Mouse (Mus musculus): ENCODE results near the gene Akap6. TPM values are rescaled to one million over a fixed set of nuclear protein-coding genes. Genes with fewer than 3 reads are reported as not detected.
A peak's percentile ranks its signal among the peaks of the same experiment; 100 is the strongest.

Gene Akap6
- total and polyA plus RNA-seq, 2 experiments from 2014 or later: 21.3 to 77.3 TPM

GRCm38 (mm10) chr12:52850332-52851036 lies 151.3 kb downstream of the Akap6 start:
- H3K4me3 ChIP-seq (ENCODE audit: low read length): no peak overlapping the region
- peak; percentile 52 for DNase-seq (ENCODE audit: low spot score)
- no peak for ATAC-seq
- peaks cover 18% of the 10 kb centered on the region for H3K4me1 ChIP-seq (ENCODE audit: insufficient read depth, low read length)
- no peaks in the 10 kb centered on the region for H3K27me3 ChIP-seq (ENCODE audit: insufficient read depth, low read length)
- H3K9me3 ChIP-seq (ENCODE audit: low read length): no peaks in the 10 kb centered on the region
- H3K27ac ChIP-seq: peak overlapping the region; percentile 56; the same call in 1 of the 2 replicates
- no peak overlapping the region for H3K9ac ChIP-seq (replicated peaks; ENCODE audit: low read length)
- WGBS: 34% methylated on average over 7 of the region's 7 CpGs
- peak; percentile 51 for TF ChIP-seq CTCF (IDR thresholded peaks at IDR 0.05; ENCODE audit: low read depth)
- no peaks in the 10 kb centered on the region for H3K36me3 ChIP-seq (ENCODE audit: insufficient read depth, low read length)
- H3K4me2 ChIP-seq (ENCODE audit: low read depth, low read length): no peak overlapping the region

- Histone ChIP-seq H3K4me1 (ENCODE audit: insufficient read depth, low read length) (peaks cover 18% of the 10 kb centered on the region), H3K9ac (replicated peaks; ENCODE audit: low read length) (no peak overlapping the region), H3K9me3 (ENCODE audit: low read length) (no peaks in the 10 kb centered on the region), H3K36me3 (ENCODE audit: insufficient read depth, low read length) (no peaks in the 10 kb centered on the region), H3K4me3 (ENCODE audit: low read length) (no peak overlapping the region), H3K4me2 (ENCODE audit: low read depth, low read length) (no peak overlapping the region), H3K27ac (peak overlapping the region; percentile 56; the same call in 1 of the 2 replicates), H3K27me3 (ENCODE audit: insufficient read depth, low read length) (no peaks in the 10 kb centered on the region)
- ATAC-seq (no peak), DNase-seq (ENCODE audit: low spot score) (no peak)
- TF ChIP-seq CTCF (IDR thresholded peaks at IDR 0.05; ENCODE audit: low read depth): no peak
- 58% methylated on average over 5 of the region's 5 CpGs for WGBS
These were observed 152.0 kb downstream of the Akap6 start for GRCm38 (mm10) chr12:52851221-52851620.

- ATAC-seq (no peak), DNase-seq (ENCODE audit: low spot score) (no peak)
- peak overlapping the region; percentile 20; the same call in 1 of the 2 replicates for H3K27ac ChIP-seq
- H3K27me3 ChIP-seq (ENCODE audit: insufficient read depth, low read length): no peaks in the 10 kb centered on the region
- no peak overlapping the region for H3K4me3 ChIP-seq (ENCODE audit: low read length)
- H3K4me1 ChIP-seq (ENCODE audit: insufficient read depth, low read length): peaks cover 11% of the 10 kb centered on the region; the same call in 1 of the 2 replicates
- no peaks in the 10 kb centered on the region for H3K36me3 ChIP-seq (ENCODE audit: insufficient read depth, low read length)
- TF ChIP-seq CTCF (IDR thresholded peaks at IDR 0.05; ENCODE audit: low read depth): no peak
- no peaks in the 10 kb centered on the region for H3K9me3 ChIP-seq (ENCODE audit: low read length)
- 65% methylated on average over 7 of the region's 7 CpGs for WGBS
- H3K4me2 ChIP-seq (ENCODE audit: low read depth, low read length): no peak overlapping the region
- H3K9ac ChIP-seq (replicated peaks; ENCODE audit: low read length): no peak overlapping the region
These were observed 155.1 kb downstream of the Akap6 start for GRCm38 (mm10) chr12:52854236-52854679.

GRCm38 (mm10) chr12:52856104-52856503 lies 156.9 kb downstream of the Akap6 start:
- Histone ChIP-seq H3K9me3 (ENCODE audit: low read length) (no peaks in the 10 kb centered on the region), H3K4me2 (ENCODE audit: low read depth, low read length) (no peak overlapping the region), H3K9ac (replicated peaks; ENCODE audit: low read length) (no peak overlapping the region), H3K4me1 (ENCODE audit: insufficient read depth, low read length) (peaks cover 5% of the 10 kb centered on the region; the same call in 1 of the 2 replicates), H3K27me3 (ENCODE audit: insufficient read depth, low read length) (no peaks in the 10 kb centered on the region), H3K27ac (no peak overlapping the region), H3K4me3 (ENCODE audit: low read length) (no peak overlapping the region), H3K36me3 (ENCODE audit: insufficient read depth, low read length) (no peaks in the 10 kb centered on the region)
- DNase-seq (ENCODE audit: low spot score) (no peak), ATAC-seq (no peak)
- 86% methylated on average over 1 of the region's 1 CpGs for WGBS
- no peak; the same call in 1 of the 2 replicates for TF ChIP-seq CTCF (IDR thresholded peaks at IDR 0.05; ENCODE audit: low read depth)

GRCm38 (mm10) chr12:52857306-52857705 lies 158.1 kb downstream of the Akap6 start:
- WGBS: 87% methylated on average over 4 of the region's 4 CpGs
- Histone ChIP-seq H3K27ac (no peak overlapping the region), H3K9me3 (ENCODE audit: low read length) (no peaks in the 10 kb centered on the region), H3K4me1 (ENCODE audit: insufficient read depth, low read length) (peaks cover 5% of the 10 kb centered on the region; the same call in 1 of the 2 replicates), H3K36me3 (ENCODE audit: insufficient read depth, low read length) (no peaks in the 10 kb centered on the region), H3K4me3 (ENCODE audit: low read length) (no peak overlapping the region), H3K9ac (replicated peaks; ENCODE audit: low read length) (no peak overlapping the region), H3K4me2 (ENCODE audit: low read depth, low read length) (no peak overlapping the region), H3K27me3 (ENCODE audit: insufficient read depth, low read length) (no peaks in the 10 kb centered on the region)
- TF ChIP-seq CTCF (IDR thresholded peaks at IDR 0.05; ENCODE audit: low read depth): no peak
- ATAC-seq (no peak), DNase-seq (ENCODE audit: low spot score) (no peak)

- H3K27ac ChIP-seq: no peak overlapping the region
- no peaks in the 10 kb centered on the region for H3K27me3 ChIP-seq (ENCODE audit: insufficient read depth, low read length)
- no peak overlapping the region for H3K4me2 ChIP-seq (ENCODE audit: low read depth, low read length)
- no peaks in the 10 kb centered on the region for H3K36me3 ChIP-seq (ENCODE audit: insufficient read depth, low read length)
- no peak overlapping the region for H3K9ac ChIP-seq (replicated peaks; ENCODE audit: low read length)
- H3K4me3 ChIP-seq (ENCODE audit: low read length): no peak overlapping the region
- ATAC-seq: no peak
- WGBS: 68% methylated on average over 3 of the region's 3 CpGs
- DNase-seq (ENCODE audit: low spot score): no peak
- no peaks in the 10 kb centered on the region for H3K9me3 ChIP-seq (ENCODE audit: low read length)
- no peak for TF ChIP-seq CTCF (IDR thresholded peaks at IDR 0.05; ENCODE audit: low read depth)
- H3K4me1 ChIP-seq (ENCODE audit: insufficient read depth, low read length): no peaks in the 10 kb centered on the region
These were observed 162.7 kb downstream of the Akap6 start for GRCm38 (mm10) chr12:52861922-52862321.
